Mouse (Mus musculus) spleen, adult 18-20 months (tissue): ENCODE data around the gene Nop2.
"Not testable (repeated sequence)": the region's sequence is repeated elsewhere in the genome, so short reads cannot be mapped to it uniquely, and the experiment has no call there.

Experiments
- DNase-seq, 2 experiments: peaks; one replicate each; pipeline ENCODE4 v3.0.0; 2022; ENCODE audit warnings: mixed read lengths in 2 of 2

Nop2 gene

DNA sequence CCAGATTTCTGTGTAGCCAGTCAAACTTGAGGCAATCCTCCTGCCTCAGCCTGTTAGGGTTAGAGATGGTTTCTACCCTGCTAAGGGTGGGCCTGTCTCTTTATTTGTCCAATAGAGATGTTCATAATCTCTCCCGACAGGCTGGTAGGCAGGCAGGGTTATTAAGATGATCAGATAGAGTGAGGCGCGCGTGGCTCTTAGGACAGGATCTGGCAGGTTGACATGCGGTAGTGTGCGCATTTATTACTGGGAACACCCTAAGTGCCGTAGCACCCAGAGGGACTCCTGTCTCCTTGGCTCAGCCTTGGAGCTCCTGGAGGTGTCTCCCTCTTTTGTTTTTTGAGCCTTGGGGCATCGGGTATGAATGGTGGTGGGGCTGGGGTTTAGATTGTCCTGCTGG lies 23.6 kb downstream of the Nop2 start:
- no peak for DNase-seq

DNA sequence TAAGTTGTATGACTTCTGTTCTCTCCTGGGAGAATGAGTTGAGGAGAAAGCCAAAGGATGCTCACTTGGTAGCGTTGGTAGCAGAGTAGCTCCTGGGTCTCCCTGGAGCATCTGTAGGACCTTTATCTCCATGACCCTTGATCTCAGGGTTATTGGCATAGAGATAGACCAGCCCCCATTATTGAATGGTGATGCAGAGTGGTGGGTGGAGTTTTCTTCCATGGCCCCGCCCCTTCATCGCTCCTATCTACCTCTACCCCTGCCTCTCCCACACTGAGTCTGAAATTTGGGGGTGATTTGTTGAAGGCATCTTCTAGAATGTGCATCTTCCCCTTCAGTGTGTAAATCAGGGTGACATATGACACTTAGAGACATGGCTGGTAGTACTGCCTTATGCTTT lies 24.8 kb downstream of the Nop2 start:
- DNase-seq: no peak

GRCm38 (mm10) chr6:125156903-125157614 lies 25.4 kb downstream of the Nop2 start:
- DNase-seq: no peak

- no peak for DNase-seq
These were observed 27.3 kb downstream of the Nop2 start for GRCm38 (mm10) chr6:125158944-125159492.

- DNase-seq: no peak
These were observed 28.3 kb downstream of the Nop2 start for GRCm38 (mm10) chr6:125159773-125160557.

- no peak for DNase-seq
These were observed 28.8 kb downstream of the Nop2 start for GRCm38 (mm10) chr6:125160558-125160853.

DNA sequence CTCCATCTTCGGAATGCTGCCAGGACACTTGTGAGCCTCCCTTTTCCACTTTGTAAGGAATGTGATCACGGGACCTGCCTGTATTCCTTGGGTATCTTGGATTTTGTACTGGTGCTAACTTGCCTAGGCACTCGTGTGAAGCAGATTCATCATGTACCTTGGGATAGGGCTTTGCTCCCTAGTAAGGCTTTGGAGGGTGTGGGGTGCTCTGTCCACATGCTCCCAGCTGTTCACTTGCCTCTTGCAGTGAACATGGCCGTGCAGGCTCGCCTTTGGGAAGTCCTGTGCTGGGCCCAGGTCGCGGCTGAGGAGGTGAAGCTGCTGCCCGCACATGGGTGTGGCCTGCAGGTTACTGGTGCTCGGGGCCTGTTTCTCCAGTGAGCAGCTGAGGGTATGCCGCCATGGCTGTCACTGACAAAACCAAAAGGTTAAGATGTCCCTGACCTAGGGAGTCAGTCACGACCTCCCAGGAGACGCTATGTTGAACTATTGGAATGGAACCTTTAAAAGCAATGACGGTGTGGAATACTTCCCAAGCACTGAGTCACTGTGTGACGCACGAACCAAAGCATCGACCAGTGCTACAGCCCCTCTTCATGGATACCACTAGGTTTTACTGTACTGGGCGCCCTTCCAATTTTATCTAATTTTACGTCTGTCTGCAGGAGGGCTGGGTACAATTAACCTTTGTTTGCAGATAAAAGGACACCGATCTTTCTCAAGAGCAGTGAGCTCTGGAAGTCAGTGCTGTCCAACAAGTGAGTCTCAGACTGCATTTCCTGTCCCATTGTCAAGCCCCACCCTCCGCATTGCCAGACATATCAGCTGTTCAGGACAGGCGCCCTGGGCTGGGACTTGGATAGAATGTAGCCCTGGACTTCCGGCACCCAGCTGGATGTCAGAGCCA lies 29.4 kb downstream of the Nop2 start:
- DNase-seq: no peak

DNA sequence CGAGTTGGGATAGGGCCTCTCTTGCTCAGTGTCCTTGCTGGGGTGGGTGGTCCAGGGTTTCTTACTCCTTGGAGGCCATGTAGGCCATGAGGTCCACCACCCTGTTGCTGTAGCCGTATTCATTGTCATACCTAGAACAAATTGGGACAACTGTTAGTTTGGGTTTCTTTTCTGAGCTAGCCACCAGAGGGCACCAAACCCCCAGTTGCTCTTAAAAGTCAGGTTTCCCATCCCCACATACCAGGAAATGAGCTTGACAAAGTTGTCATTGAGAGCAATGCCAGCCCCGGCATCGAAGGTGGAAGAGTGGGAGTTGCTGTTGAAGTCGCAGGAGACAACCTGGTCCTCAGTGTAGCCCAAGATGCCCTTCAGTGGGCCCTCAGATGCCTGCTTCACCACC lies 30.3 kb downstream of the Nop2 start:
- DNase-seq: peak; percentile 47 to 73

- DNase-seq: not testable (repeated sequence)
These were observed 31.1 kb downstream of the Nop2 start for GRCm38 (mm10) chr6:125162615-125163305.

- DNase-seq: no peak
These were observed 32.3 kb downstream of the Nop2 start for GRCm38 (mm10) chr6:125163801-125164657.

- peak; percentile 39 to 54 for DNase-seq
These were observed 33.1 kb downstream of the Nop2 start for GRCm38 (mm10) chr6:125164672-125165327.

DNA sequence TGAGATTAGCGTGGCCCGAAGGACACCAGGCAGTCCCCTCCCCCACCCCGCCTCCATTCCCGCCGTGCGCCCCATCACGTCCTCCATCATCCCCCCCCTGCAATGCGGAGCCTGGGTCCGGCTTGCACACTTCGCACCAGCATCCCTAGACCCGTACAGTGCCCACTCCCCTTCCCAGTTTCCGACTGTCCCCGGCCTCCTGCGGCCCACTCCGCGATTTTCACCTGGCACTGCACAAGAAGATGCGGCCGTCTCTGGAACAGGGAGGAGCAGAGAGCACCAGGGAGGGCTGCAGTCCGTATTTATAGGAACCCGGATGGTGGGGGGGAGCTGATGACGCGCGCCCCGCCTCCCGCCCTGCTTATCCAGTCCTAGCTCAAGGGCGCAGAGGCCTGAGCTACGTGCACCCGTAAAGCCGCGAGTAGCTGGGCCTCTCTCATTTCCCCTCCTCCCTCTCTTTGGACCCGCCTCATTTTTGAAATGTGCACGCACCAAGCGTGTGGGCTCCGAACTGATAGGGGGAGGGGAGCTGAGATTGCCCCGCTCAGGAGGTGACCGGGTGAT lies 33.7 kb downstream of the Nop2 start:
- DNase-seq: peak; percentile 94 to 96

DNA sequence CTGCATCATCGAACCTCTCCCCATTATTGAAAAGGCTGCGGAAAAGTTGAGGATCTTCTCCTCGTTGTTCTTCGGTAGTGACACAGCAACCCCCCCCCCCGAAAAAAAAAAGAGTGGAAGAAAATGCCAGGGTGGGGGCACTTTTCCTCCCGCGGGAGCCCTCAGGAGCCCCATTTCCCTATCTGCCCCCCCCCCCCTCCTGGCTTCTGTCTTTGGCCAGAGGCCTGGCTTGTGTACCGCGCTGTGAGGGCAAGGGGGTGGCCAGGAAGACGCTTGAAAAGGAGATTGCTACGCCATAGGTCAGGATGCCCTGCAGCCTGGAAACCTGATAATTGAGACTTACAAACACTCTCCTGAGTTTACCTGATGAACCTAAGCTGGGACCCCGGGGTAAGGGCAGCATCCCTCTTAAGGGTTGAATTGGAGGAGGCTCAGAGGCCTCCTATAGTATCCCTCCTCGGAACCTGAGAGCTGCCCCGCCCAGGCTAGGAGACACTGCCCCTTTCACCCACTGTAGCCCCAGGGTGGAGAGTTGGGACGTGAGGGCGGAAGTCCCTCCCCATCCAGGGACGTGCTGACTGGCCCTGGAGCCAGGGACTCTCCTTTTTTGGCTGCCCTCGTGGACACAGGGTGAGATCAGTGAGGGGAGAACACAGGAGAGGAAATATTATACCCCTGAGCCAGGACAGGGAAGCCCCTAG lies 34.5 kb downstream of the Nop2 start, which contains the start of gene Gapdh:
Gapdh (minus strand) TSS at position 417 of the 701 bp plus-strand sequence.
- peak in 1 of 2 experiments; percentile 36 for DNase-seq

GRCm38 (mm10) chr6:125166861-125167650 lies 35.3 kb downstream of the Nop2 start:
- no peak for DNase-seq

- no peak for DNase-seq
These were observed 36.4 kb downstream of the Nop2 start for GRCm38 (mm10) chr6:125168086-125168485.

GRCm38 (mm10) chr6:125170194-125170593 lies 38.5 kb downstream of the Nop2 start:
- no peak for DNase-seq

GRCm38 (mm10) chr6:125172474-125172873 lies 40.8 kb downstream of the Nop2 start:
- no peak for DNase-seq

- no peak for DNase-seq
These were observed 41.5 kb downstream of the Nop2 start for GRCm38 (mm10) chr6:125173256-125173655.

DNA sequence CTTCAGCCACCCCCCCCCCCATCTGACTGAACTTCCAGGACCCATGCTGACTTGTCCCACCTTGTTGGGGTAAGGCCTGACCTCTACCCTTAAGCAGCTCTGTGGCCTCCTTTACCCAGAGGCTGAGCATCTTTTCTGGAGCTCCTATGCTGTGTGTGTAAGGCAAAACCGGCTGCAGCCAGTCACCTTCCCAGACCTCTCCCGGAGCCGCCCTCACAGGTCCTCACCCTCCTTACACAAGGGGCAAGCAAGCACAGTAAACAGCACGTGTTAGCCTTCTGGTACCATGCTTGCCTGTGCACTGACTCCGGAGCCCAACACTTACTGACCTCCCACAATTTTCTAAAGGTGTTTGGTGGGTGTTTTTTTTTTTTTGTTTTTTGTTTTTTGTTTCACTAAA lies 43.8 kb downstream of the Nop2 start:
- no peak for DNase-seq
